Mouse (Mus musculus) effector memory CD4-positive, alpha-beta T cell, adult 7 months (primary cell): ENCODE results near the gene Hist1h2bh. TPM values are rescaled to one million over a fixed set of nuclear protein-coding genes. Genes with fewer than 3 reads are reported as not detected.

Experiments used
- polyA plus RNA-seq: library from polyadenylated mRNA; unstranded; fragments of 100-300 nt; shearing (Covaris generic); gene quantifications from one replicate; pipeline ENCODE4 v1.2.1, GENCODE M21; 2017

The Hist1h2bh gene
- polyA plus RNA-seq, 1 experiment from 2014 or later = 0.85 TPM

Other genes starting within 250 kb of the Hist1h2bh start
- gene Zfp322a, start 174.2 kb downstream of the Hist1h2bh start, polyA plus RNA-seq = 9.8 TPM
- 14.3 TPM for gene Abt1, start 119.5 kb downstream of the Hist1h2bh start, polyA plus RNA-seq
- gene Btn1a1, start 77.5 kb downstream of the Hist1h2bh start, polyA plus RNA-seq = 0.33 TPM
- gene Btn2a2, start 54.5 kb downstream of the Hist1h2bh start, polyA plus RNA-seq = not detected
- 1.2 TPM for gene Hist1h4h, start 12.3 kb downstream of the Hist1h2bh start, polyA plus RNA-seq
- gene Hist1h2af, start 9.5 kb downstream of the Hist1h2bh start, polyA plus RNA-seq = not detected
- not detected for gene Hist1h3g, start 8.0 kb downstream of the Hist1h2bh start, polyA plus RNA-seq
- gene Hist1h3f, start 660 bp upstream of the Hist1h2bh start, polyA plus RNA-seq = 0.99 TPM
- gene Hist1h4f, start 8.3 kb upstream of the Hist1h2bh start, polyA plus RNA-seq = not detected
- gene Hist1h1d, start 9.9 kb upstream of the Hist1h2bh start, polyA plus RNA-seq = 0.15 TPM
- 0.98 TPM for gene Hist1h3e, start 19.0 kb upstream of the Hist1h2bh start, polyA plus RNA-seq
- 1.8 TPM for gene Hist1h2ae, start 27.8 kb upstream of the Hist1h2bh start, polyA plus RNA-seq
- not detected for gene Hist1h2bg, start 28.0 kb upstream of the Hist1h2bh start, polyA plus RNA-seq
- not detected for gene Hist1h2bf, start 30.8 kb upstream of the Hist1h2bh start, polyA plus RNA-seq
- gene Hist1h2ad, start 31.0 kb upstream of the Hist1h2bh start, polyA plus RNA-seq = not detected
- gene Hist1h3d, start 32.4 kb upstream of the Hist1h2bh start, polyA plus RNA-seq = not detected
- 15.2 TPM for gene Hist1h4d, start 38.2 kb upstream of the Hist1h2bh start, polyA plus RNA-seq
- 0.89 TPM for gene Hist1h2be, start 77.7 kb upstream of the Hist1h2bh start, polyA plus RNA-seq
- 4.5 TPM for gene Hist1h1e, start 79.2 kb upstream of the Hist1h2bh start, polyA plus RNA-seq
- not detected for gene Hist1h2ac, start 140.6 kb upstream of the Hist1h2bh start, polyA plus RNA-seq
- gene Hist1h2bc, start 140.8 kb upstream of the Hist1h2bh start, polyA plus RNA-seq = 12.6 TPM
- gene Hist1h1t, start 152.4 kb upstream of the Hist1h2bh start, polyA plus RNA-seq = not detected
- gene Hist1h4c, start 155.1 kb upstream of the Hist1h2bh start, polyA plus RNA-seq = 3.6 TPM
- not detected for gene Hfe, start 167.5 kb upstream of the Hist1h2bh start, polyA plus RNA-seq
- gene Hist1h1c, start 195.4 kb upstream of the Hist1h2bh start, polyA plus RNA-seq = 38.7 TPM
- not detected for gene Hist1h3c, start 202.2 kb upstream of the Hist1h2bh start, polyA plus RNA-seq
- not detected for gene Hist1h2bb, start 203.3 kb upstream of the Hist1h2bh start, polyA plus RNA-seq
- gene Hist1h2ab, start 207.7 kb upstream of the Hist1h2bh start, polyA plus RNA-seq = not detected
- not detected for gene Hist1h3b, start 208.9 kb upstream of the Hist1h2bh start, polyA plus RNA-seq
- gene Hist1h4b, start 213.6 kb upstream of the Hist1h2bh start, polyA plus RNA-seq = 6.7 TPM
- gene Hist1h4a, start 217.8 kb upstream of the Hist1h2bh start, polyA plus RNA-seq = 1.1 TPM
- 3.4 TPM for gene Hist1h3a, start 219.0 kb upstream of the Hist1h2bh start, polyA plus RNA-seq
- not detected for gene Hist1h1a, start 220.3 kb upstream of the Hist1h2bh start, polyA plus RNA-seq
- gene Trim38, start 226.5 kb upstream of the Hist1h2bh start, polyA plus RNA-seq = not detected